Mouse (Mus musculus): Measurements from ENCODE around the gene Ing1. TPM values are rescaled to one million over a fixed set of nuclear protein-coding genes. Genes with fewer than 3 reads are reported as not detected.

The Ing1 gene
- polyA plus RNA-seq, 1 experiment from 2014 or later, result 12.6 TPM

GRCm38 (mm10) chr8:11513247-11513646, 42.1 kb upstream of the Ing1 start:
- WGBS (ENCODE audit: insufficient replicate concordance), result 66% methylated on average over 5 of the region's 5 CpGs
- Histone ChIP-seq H3K27ac (ENCODE audit: low read depth) (no peak overlapping the region), H3K4me3 (ENCODE audit: low read depth, low read length) (no peak overlapping the region), H3K9me3 (ENCODE audit: low read length) (no peaks in the 10 kb centered on the region), H3K4me2 (ENCODE audit: low read depth, low read length) (no peak overlapping the region), H3K4me1 (ENCODE audit: insufficient read depth) (no peaks in the 10 kb centered on the region), H3K9ac (replicated peaks) (no peak overlapping the region; the same call in 1 of the 2 replicates), H3K27me3 (ENCODE audit: insufficient read depth, low read length) (no peaks in the 10 kb centered on the region), H3K36me3 (replicated peaks; ENCODE audit: insufficient read depth, low read length) (peaks cover 60% of the 10 kb centered on the region)
- ATAC-seq, result no peak
- DNase-seq, result no peak
- TF ChIP-seq EP300 (IDR thresholded peaks at IDR 0.05; ENCODE audit: low read depth) (no peak), CTCF (IDR thresholded peaks at IDR 0.05; ENCODE audit: low read depth) (no peak)

- Histone ChIP-seq H3K36me3 (replicated peaks; ENCODE audit: insufficient read depth, low read length) (peaks cover 37% of the 10 kb centered on the region), H3K27ac (ENCODE audit: low read depth) (no peak overlapping the region), H3K9ac (replicated peaks) (no peak overlapping the region), H3K4me1 (ENCODE audit: insufficient read depth) (no peaks in the 10 kb centered on the region), H3K4me2 (ENCODE audit: low read depth, low read length) (no peak overlapping the region), H3K27me3 (ENCODE audit: insufficient read depth, low read length) (no peaks in the 10 kb centered on the region), H3K4me3 (ENCODE audit: low read depth, low read length) (no peak overlapping the region), H3K9me3 (ENCODE audit: low read length) (no peaks in the 10 kb centered on the region)
- WGBS (ENCODE audit: insufficient replicate concordance), result 87% methylated on average over 9 of the region's 9 CpGs
- no peak for ATAC-seq
- no peak for DNase-seq
- TF ChIP-seq CTCF (IDR thresholded peaks at IDR 0.05; ENCODE audit: low read depth) (no peak), EP300 (IDR thresholded peaks at IDR 0.05; ENCODE audit: low read depth) (no peak)
Measured at GRCm38 (mm10) chr8:11516292-11516691, 39.1 kb upstream of the Ing1 start.

- peaks cover 30% of the 10 kb centered on the region for H3K36me3 ChIP-seq (replicated peaks; ENCODE audit: insufficient read depth, low read length)
- TF ChIP-seq EP300 (IDR thresholded peaks at IDR 0.05; ENCODE audit: low read depth) (no peak), CTCF (IDR thresholded peaks at IDR 0.05; ENCODE audit: low read depth) (no peak)
- no peaks in the 10 kb centered on the region for H3K27me3 ChIP-seq (ENCODE audit: insufficient read depth, low read length)
- ATAC-seq (no peak), DNase-seq (no peak)
- no peak overlapping the region for H3K4me3 ChIP-seq (ENCODE audit: low read depth, low read length)
- no peak overlapping the region for H3K27ac ChIP-seq (ENCODE audit: low read depth)
- no peak overlapping the region for H3K4me2 ChIP-seq (ENCODE audit: low read depth, low read length)
- 70% methylated on average over 16 of the region's 16 CpGs for WGBS (ENCODE audit: insufficient replicate concordance)
- H3K9ac ChIP-seq (replicated peaks), result no peak overlapping the region
- H3K4me1 ChIP-seq (ENCODE audit: insufficient read depth), result no peaks in the 10 kb centered on the region
- no peaks in the 10 kb centered on the region for H3K9me3 ChIP-seq (ENCODE audit: low read length)
Measured at GRCm38 (mm10) chr8:11517366-11518055, 37.9 kb upstream of the Ing1 start.

- WGBS (ENCODE audit: insufficient replicate concordance), result 77% methylated on average over 6 of the region's 6 CpGs
- H3K36me3 ChIP-seq (replicated peaks; ENCODE audit: insufficient read depth, low read length), result peaks cover 25% of the 10 kb centered on the region
- DNase-seq (no peak), ATAC-seq (no peak)
- H3K27me3 ChIP-seq (ENCODE audit: insufficient read depth, low read length), result no peaks in the 10 kb centered on the region
- no peak overlapping the region for H3K4me3 ChIP-seq (ENCODE audit: low read depth, low read length)
- no peaks in the 10 kb centered on the region for H3K4me1 ChIP-seq (ENCODE audit: insufficient read depth)
- H3K9me3 ChIP-seq (ENCODE audit: low read length), result no peaks in the 10 kb centered on the region
- TF ChIP-seq CTCF (IDR thresholded peaks at IDR 0.05; ENCODE audit: low read depth) (no peak), EP300 (IDR thresholded peaks at IDR 0.05; ENCODE audit: low read depth) (no peak)
- no peak overlapping the region for H3K27ac ChIP-seq (ENCODE audit: low read depth)
- no peak overlapping the region for H3K9ac ChIP-seq (replicated peaks)
- H3K4me2 ChIP-seq (ENCODE audit: low read depth, low read length), result no peak overlapping the region
Measured at GRCm38 (mm10) chr8:11518056-11518396, 37.3 kb upstream of the Ing1 start.

- Histone ChIP-seq H3K27ac (ENCODE audit: low read depth) (no peak overlapping the region), H3K36me3 (replicated peaks; ENCODE audit: insufficient read depth, low read length) (peaks cover 19% of the 10 kb centered on the region), H3K4me3 (ENCODE audit: low read depth, low read length) (no peak overlapping the region), H3K9me3 (ENCODE audit: low read length) (no peaks in the 10 kb centered on the region), H3K4me2 (ENCODE audit: low read depth, low read length) (no peak overlapping the region), H3K4me1 (ENCODE audit: insufficient read depth) (no peaks in the 10 kb centered on the region), H3K9ac (replicated peaks) (no peak overlapping the region), H3K27me3 (ENCODE audit: insufficient read depth, low read length) (no peaks in the 10 kb centered on the region)
- DNase-seq (no peak), ATAC-seq (no peak)
- WGBS (ENCODE audit: insufficient replicate concordance), result 85% methylated on average over 11 of the region's 11 CpGs
- TF ChIP-seq EP300 (IDR thresholded peaks at IDR 0.05; ENCODE audit: low read depth), result no peak
- no peak for TF ChIP-seq CTCF (IDR thresholded peaks at IDR 0.05; ENCODE audit: low read depth)
Measured at GRCm38 (mm10) chr8:11518676-11519075, 36.7 kb upstream of the Ing1 start.

- DNase-seq (no peak), ATAC-seq (no peak)
- Histone ChIP-seq H3K4me1 (ENCODE audit: insufficient read depth) (no peaks in the 10 kb centered on the region), H3K36me3 (replicated peaks; ENCODE audit: insufficient read depth, low read length) (peaks cover 14% of the 10 kb centered on the region), H3K9ac (replicated peaks) (no peak overlapping the region), H3K27me3 (ENCODE audit: insufficient read depth, low read length) (no peaks in the 10 kb centered on the region), H3K4me3 (ENCODE audit: low read depth, low read length) (no peak overlapping the region), H3K9me3 (ENCODE audit: low read length) (no peaks in the 10 kb centered on the region), H3K27ac (ENCODE audit: low read depth) (no peak overlapping the region), H3K4me2 (ENCODE audit: low read depth, low read length) (no peak overlapping the region)
- TF ChIP-seq CTCF (IDR thresholded peaks at IDR 0.05; ENCODE audit: low read depth) (no peak), EP300 (IDR thresholded peaks at IDR 0.05; ENCODE audit: low read depth) (no peak)
- WGBS (ENCODE audit: insufficient replicate concordance), result 66% methylated on average over 3 of the region's 3 CpGs
Measured at GRCm38 (mm10) chr8:11523331-11523730, 32.0 kb upstream of the Ing1 start.

All from liver, postnatal 0 days (tissue).